Mouse (Mus musculus): ENCODE measurements at regions not wholly inside any gene's neighbourhood (a gene's known extent, or its start where the extent isn't known, plus 50 kb on each side); places are given as distances from the start of the nearest gene placed in this dataset.

DNA sequence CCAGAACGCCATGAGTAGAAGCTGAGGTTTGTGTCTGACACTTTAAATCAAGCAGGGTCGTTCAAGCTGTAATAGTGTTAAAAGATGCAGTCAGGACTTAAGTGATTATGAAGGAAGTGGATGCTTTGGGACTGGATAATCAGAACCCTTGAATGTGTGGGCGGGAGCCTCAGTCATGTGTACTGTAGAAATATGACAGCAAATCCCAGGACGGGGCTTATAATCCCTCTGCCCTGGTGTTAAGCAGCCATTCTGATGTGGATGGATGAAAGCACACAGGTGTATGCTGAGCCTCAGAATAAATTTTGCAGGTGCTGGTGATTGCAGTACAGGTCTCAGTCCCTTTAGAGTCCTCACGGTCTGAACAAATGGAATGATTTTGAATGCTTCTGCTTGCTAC is 290.8 kb upstream of the Alcam start:
- TF ChIP-seq CTCF (IDR thresholded peaks at IDR 0.05; ENCODE audit: low read depth, low read length) = no peak
- no peak for TF ChIP-seq POLR2A (IDR thresholded peaks at IDR 0.05; ENCODE audit: insufficient read depth, low read length)
